Mouse (Mus musculus) gastrocnemius, postnatal 10 days (tissue): ENCODE measurements around the gene Agap3. TPM values are rescaled to one million over a fixed set of nuclear protein-coding genes. Genes with fewer than 3 reads are reported as not detected.

Experiments
- DNase-seq: peaks from one replicate; pipeline ENCODE4 v3.0.0; 2021; ENCODE audit warnings: mixed read lengths
- total RNA-seq, 2 experiments: library from RNA; stranded (reverse); gene quantifications; 2 replicates each; pipeline ENCODE4 v1.2.3; 2021

Agap3 gene
- total RNA-seq, 2 experiments from 2014 or later: 61.0 to 61.8 TPM

DNA sequence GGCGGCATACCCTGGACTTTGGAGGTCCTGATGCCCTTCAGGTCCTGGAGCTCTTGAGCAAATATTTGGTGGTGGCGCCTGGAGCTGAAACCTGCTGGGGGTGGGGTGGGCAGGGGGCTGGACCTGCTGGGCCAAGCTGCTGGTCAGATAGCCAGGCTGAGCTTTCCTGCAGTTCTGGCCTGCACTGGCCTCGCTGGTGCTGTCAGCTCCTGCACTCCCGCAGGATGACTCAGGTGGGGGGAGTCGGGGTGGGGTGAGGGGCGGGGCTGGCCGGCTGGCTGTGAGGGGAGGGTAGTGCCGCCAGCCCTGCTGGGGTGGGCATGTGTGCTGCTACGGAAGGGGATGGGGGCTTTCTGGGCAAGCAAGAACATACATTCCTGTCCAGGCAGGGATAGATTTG lies 23.4 kb upstream of the Agap3 start:
- no peak for DNase-seq

DNA sequence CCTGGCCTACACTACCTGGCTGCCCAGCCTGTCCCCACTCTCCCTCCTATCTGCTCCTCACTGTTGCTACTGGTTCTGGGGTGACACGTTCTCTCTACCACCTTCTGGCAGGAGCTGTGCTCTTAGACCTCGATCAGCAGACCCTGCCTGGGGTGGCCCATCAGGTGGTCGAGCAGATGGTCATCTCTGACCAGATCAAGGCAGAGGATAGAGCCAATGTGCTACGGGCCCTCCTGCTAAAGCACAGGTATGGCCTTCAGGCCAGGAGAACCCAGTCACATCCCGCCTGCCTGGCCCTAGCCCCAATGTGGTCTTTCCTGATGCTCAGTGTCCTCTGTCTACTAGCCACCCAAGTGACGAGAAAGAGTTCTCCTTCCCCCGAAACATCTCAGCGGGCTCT lies 18.0 kb upstream of the Agap3 start:
- DNase-seq: no peak

DNA sequence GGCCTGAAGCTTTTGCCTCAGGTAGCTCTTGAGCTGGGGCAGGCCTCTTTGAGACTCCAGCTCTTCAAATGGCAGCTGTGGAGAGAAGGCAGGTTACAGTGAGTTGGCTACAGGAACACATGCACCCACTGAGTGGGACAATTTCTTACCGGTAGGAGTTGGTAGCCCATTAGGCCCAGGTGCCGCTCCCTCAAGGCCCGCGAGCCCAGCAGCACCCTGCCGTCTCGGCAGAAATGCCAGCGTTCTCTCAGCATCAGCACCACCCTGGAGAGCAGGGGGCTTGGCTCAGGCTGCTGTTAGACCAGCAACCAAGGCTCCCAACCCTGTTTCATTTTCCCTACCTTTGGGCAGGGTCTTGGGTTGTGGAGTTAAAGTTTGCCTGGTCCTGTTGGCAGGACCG lies 10.8 kb upstream of the Agap3 start:
- no peak for DNase-seq

DNA sequence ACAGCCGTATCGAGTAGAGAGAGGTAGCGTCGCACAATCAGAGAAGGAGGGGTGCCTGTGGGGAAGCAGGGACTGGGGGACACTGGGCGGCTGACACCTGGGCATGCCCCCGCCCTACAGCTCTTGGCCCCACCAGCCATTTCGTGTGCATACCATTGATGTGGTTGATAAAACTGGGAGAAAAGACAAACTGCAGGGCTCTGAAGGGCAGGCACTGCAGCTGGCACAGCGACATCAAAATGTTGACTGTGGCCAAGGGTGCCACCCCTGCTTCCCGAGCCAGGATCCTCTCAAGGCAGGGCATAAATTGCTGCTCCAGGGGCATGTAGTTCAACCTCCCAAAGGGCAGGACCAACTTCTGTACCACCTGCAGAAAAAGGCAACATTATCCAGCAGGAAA lies 9.9 kb upstream of the Agap3 start:
- DNase-seq: no peak

DNA sequence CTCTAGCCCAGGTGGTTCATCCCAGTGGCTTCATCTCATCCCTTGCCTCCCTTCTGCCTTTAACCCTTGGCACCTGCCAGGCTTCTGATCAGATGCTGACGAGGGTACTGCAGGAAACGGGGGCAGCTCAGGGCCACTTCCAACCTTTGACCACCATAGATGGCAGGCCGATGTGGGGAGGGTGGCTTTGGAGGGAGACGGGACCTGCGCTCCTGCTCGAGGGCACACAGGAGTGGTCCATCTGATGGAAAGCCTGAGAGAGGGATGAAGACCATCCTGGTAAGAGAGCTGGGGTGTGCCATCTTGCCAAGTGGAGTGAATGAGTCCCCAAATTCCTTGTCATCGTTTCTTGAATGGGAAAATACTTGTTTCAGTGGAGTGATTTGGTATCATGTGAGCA lies 8.8 kb upstream of the Agap3 start:
- DNase-seq: no peak

DNA sequence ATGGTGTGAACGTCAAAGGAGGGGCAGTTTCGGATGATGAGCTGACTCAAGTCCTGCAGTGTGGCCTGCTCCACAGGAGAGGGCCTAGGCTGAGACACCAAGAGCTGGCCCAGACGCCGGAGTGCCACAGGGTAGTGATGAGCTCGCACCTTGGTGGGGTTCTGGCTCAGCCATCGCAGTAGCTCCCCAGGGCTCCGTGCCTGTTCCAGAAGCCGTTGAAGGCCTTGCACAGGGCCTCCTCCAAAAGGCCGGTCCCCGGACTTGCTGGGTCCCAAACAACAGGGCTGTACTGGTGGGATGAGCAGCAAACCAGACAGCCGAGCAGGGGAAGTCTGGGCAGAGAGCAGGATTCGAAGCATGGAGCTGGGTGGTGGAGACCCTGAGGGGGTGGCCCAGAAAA lies 8.1 kb upstream of the Agap3 start:
- no peak for DNase-seq

DNA sequence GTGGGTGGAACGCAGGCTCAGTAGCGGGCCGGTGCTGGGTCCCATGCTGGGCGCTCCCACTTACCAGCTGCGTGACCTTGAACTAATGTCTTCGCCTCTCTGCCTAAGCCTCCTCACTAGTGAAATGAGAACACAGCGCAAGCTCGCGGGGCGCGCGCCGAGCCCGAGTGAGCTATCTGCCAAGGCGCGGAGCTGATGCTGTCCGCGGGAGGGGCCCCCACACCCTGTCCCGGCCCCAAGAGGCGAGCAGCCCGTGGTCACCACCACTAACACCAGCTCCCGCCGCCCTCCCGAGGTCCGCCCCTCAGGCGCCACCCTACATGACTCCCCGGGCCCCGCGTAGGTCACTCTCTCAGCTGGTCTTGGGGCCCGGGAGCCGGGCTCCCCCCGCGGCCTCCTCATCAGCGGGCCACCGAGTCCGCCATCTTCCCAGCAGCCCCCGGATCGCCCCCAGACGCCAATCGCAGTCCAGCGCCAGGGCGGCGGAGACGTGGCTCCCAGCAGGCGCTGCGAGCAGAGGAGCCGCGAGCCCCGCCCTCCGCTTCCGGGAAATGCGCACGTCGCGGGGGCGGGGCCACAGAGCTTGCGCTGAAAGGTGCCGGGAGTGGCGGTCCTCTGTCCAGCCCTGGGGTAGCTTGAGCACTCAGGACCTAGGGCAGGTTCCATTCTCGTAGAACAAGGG lies 7.1 kb upstream of the Agap3 start, which contains the start of gene Fastk:
Gene Fastk (minus strand): TSS at position 542 of the 682 bp plus-strand sequence.
- peak; percentile 95 for DNase-seq

DNA sequence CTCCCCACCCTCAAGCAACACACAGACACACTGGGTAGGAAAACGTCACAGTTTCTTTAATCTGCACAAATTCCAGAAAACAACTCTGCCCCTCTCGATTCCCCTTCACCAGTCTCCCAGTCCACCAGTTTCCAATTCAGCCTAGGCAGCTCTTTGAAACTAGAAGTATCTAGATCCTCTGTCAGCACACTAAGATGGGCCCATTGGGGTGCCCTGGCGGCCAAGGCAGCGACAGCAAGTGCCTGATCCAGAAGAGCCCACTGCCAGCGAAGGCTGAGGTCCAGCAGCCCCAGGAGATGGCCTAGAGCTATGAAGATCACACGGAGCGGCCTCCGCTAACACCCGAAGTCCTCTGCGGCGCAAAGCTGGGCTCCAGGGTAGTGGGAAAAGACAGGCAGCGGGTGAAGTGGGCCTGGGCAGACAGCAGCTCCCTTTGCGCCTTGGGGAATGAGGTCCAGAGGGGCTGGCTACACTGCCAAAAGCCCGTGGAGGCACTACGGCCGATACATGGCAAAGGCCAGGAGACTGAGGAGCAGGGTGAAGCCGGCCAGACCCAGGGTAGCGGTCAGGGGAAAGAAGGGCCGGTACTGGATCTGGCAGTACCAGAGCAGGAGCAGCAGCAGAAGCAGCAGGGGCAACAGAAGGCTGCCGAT lies 6.4 kb upstream of the Agap3 start:
- DNase-seq: no peak

DNA sequence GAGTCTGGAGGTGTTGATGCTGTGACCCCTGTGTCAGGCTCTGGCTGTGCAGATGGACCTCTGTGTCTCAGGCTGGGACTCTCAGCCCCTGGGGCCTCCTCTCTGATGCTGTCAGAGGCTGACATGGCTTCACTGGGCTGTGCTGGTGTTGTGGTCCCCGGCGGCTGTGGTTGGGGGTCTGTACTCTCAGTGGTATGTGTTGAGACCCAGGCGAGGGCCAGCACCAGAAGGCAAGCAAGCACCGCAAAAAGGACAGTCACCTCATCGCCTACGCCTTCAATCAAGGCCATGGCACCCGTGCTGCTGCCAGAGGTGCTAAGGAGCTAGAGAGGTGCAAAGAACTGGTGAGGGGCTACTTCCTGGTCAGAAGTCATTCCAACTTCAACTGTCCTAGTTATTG lies 5.3 kb upstream of the Agap3 start:
- DNase-seq: no peak

DNA sequence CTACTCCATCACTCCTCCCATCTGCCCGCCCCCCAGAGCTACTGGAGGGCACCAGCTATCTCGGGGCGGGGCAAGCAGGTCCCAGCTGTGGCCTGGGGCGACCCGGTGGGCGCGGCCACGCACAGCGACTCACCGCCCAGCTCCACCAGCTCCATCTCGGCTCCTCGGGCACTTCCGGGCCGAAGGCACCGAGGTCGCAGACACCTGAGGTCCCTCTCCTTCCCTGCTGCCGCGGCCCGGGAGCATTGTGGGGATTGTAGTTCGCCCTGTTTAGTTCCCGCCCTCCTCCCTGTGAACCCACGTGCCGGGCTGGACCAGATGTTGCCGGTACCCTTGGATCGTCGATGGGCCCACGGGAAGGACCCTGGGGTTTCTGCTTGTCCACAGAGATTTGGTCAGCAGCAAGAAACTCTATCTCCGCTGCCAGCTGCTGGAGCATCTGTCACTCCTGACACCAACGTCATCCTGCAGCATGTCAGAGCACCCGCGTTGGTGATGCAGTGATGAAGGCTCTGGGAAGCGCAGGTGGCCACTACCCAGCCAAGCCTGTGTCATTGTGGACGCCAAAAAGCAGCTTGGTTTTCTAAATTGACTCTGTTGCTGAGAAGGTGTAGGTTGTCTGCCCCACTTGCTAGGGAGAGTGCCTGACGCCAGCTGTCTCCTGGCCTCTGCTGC lies 4.2 kb upstream of the Agap3 start, which contains the start of gene Tmub1:
Gene Tmub1 (minus strand): TSS at position 231 of the 675 bp plus-strand sequence.
- peak; percentile 73 for DNase-seq

DNA sequence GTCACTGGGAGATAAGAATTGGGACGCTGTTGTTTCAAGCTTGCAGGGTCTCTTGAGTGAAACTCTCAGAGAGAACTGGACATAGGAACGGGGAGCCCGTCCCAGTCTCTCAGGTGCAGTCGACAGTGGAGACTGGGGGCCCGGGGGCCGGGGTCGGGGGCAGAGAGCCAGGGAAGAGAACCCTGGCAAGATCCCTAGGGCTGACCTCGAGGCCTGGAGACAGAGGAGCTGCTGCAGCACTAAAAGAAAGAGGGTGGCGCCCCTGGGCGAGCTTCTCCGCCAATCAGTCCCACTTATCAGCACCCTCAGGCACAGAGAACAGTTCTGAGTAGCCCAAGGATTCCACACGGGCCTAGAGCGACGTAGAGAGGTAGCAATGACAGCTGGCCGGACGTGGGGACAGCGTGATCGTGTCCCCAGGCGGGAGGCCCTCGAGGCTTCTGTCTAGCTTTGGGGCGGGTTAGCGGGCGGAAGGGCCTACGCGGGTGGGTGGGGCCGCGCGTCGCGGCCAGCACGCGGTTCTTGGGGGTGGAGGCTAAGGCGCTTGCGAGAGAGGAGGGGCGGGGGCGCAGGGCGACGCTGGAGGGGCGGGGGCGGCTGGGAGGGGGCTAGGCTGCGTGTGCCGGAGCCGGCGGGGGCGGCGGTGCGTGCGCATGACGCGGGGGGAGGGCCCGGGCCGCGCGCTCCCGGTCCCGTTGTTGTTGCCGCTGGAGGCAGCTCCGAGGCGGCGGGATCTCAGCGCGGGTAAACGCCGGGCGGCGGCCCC lies 530 bp upstream of the Agap3 start:
- peak; percentile 87 for DNase-seq

DNA sequence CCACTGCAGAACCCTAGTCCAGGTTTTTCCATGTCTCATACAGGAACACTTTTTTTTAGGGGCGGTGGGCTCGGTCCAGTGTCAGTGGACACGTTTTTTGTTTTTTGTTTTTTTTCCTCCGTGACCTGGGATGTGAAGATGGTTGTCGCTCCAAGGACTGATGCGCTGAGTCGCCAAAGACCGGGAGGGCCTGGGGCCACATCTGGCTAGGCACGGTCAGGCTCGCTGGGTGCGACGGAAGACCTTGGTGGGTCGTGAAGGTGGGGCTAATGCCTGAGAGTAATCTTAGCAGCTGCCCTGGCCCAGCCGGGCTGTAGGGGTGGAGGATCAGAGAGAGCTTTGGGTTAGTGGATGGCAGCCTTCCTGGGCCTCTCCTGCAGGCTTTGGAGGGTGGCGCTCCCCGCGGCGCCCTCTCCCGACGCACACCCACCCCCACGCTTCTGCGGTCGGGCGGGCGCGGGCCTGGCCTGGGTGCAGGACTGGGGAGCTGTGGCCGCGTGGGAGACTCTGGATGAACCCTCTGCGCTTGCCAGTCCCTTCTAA lies 785 bp downstream of the Agap3 start:
- peak; percentile 34 for DNase-seq

DNA sequence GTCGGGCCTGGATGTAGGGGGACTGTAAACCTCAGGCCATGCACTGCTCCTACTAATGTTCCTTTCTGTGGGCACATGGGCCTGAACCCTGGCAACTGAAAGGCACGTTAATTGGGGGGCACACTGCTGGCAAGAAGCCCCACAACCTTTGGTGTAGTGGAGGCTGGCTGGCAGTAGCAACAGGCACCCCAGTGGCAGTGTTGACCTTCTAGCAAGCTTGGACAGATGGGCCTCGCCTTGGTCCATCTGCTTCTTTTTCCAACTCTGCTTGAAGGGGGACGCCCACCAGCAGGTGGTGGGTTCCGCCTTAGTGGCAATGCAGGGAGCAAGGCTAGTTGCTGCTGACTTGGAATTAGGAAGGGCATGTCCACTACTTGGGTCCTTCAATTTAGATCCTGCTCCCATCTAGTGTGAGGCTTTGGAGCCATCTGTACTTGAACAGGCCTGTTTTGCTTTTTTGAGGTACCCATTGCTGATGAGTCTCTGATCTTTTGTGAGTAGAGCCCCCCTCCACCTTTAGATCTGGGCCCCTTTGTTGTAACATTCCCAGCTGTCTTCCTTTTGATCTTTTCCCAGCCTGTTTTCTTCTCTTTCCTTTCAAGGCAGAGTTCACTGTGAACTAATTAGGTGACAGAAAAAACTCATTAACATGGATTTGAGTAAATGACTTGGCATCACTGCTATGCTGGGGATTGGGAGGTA lies 1.5 kb downstream of the Agap3 start:
- DNase-seq: no peak

DNA sequence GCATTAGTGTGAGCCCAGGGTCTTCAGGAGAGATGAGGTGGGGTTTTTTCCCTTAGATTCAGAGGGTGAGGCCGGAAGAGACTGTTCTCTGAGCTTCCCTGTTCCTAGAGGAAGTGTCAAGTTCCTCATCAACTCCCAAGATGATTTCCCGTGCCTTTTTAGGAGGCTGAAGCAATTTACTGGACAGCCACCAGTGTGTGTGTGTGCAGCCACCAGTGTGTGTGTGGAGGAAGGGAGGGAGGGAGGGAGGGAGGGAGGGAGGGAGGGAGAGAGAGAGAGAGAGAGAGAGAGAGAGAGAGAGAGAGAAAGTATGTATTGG lies 2.0 kb downstream of the Agap3 start:
- DNase-seq: no peak

DNA sequence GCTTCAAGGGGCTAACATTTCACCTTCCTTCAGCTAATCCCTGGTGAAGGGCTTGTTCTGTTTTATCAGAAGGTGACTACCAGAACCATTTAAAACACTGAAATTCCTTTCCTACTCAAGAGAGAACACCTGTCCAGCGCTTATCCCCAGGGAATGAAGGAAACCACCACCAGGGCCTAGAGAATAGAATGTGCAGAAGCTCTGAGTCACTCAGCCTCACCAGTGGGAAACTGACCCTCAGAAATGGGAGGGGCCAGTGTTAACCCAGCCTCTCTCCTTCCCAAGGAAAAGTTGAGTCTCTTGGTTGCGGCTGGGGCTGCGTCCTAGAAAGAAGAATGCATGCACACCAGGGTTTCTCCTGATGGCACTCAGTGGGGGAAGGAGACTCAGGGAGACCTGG lies 3.1 kb downstream of the Agap3 start:
- DNase-seq: no peak

DNA sequence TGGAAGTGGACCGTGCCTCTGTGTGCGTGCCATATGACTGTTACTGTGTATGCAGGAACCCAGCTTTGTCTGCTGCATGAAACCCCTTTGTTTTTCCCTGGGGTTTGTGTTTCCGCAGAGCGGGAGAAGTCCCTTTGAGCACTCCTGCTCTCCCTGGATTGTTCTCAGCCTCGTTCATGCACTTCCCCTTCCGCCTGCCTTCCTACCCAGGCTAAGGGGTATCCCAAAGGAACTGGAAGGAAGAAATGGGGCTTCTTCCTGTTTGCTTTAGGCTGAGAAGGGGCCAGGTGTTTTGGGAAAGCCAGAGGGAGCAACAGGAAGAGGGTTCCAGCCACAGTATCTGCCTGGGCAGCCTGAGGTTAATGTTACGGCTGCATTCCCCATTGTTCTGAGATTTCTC lies 3.6 kb downstream of the Agap3 start:
- no peak for DNase-seq

DNA sequence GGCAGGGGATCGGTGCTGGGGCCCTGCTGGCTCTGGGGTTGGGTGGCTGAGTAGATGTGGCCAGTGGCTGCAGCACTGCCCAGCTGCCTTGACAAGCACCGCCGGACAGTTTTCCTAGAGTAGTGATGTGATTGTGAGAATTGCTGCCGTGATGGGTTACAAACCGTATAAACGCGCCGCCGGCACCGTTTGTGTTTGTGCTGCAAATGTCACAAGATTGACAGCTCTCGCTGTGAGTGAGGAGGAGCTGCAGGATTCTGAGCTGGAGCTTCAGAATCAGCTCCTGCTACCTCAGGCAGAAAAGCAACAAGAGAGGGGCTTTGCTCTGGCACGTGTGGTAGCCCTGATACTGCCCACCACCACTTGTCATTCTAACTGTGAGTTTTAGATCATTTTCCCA lies 14.8 kb downstream of the Agap3 start:
- DNase-seq: no peak

DNA sequence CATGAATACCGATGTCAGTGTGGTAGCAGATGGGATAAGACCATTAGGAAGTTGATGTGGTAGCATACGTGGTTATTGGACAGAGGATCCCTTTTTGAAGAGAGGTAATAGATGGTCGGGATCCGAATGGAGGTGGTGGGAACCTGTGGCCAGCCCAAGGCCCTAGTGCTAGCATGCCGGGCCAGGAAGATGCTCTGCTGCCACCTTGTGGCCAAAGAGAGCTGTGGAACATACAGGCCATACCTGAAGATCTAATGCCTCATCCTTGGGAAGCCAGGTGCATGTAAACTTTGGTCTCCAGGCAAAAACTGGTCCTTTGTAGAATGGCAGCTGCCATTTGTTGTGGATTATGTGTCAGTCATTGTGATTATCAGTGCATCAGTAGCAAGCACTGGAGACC lies 18.6 kb downstream of the Agap3 start:
- peak; percentile 79 for DNase-seq

DNA sequence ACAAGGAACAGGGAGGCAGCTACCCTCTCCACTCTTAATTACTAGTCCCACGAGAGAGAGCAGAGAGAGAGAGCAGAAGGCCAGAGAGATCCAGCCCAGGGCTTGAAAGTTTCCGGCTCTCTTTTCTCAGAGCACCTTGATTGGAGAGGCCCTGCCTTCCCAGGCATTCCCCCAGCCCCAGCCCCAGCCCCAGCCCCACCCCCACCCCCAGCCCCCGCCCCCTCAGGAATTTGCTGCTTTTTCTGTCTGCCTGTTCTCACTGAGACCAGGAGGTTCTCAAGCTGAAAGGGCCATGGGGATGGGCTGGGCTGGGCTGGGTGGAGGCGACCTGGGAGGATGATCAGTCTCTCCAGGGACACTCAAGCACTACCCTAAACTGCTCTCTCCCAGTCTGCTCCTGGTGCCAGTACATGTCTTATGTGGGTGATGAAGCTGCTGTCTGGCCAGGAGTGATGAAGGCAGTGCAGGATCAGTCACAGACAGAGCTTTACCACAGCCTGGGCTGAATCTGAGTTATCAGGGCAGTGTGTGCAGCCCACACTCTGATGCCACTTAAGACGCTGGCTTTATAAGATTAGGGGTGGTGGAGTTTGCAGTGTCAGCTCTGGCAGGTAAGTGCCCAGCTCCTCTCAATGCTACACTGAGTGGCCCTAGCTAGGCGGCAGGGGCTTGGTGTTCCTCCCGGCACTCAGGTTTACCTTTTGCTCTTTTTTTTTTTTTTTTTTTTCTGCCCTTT lies 21.1 kb downstream of the Agap3 start:
- DNase-seq: no peak

DNA sequence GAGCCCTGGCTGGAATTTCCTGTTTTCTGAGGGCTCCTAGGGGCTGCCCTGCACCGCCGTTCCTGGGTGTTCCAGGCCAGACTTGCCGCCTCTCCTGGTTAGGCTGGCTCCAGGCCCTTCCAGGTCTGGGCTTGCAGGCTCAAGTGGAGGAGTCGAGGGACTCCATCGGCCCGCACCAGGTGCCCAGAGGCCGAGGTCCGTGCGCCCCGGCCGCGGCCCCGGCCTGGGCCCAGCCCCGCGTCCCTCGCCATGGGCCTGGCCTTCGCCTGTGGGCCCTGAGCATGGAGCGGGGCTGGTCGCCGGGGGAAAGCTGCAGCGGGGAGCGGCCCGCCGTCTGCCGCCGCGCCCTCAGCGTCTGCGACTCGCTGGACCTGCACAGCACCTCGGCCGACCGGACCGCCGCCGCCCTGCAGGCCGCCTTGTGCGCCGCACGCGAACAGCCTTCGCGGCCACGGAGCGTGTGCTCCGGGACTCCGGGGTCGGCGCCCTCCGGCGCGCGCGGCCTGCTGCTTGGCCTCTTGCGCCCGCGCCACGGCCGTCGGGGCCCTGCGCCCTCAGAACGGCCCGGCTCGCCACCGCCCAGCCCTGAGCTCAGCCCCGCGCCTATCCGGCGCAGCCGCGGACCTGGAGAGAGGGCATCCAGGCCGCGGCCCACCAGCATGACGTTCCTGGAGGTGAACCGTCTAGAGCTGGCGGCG lies 22.2 kb downstream of the Agap3 start:
- DNase-seq: no peak
